Mouse (Mus musculus) liver, adult 2 months (tissue): ENCODE data around the gene Aaed1.

Experiments used
- CTCF ChIP-seq: fragments of 200-500 bp; IDR thresholded peaks from 2 replicates; pipeline ENCODE4 v1.5.1; 2011; ENCODE audit warnings: low read depth, low read length, control low read depth
- POLR2A ChIP-seq: fragments of 200-500 bp; IDR thresholded peaks from 2 replicates; pipeline ENCODE4 v1.6.1; 2011; ENCODE audit warnings: low read length, control low read depth; ENCODE audit not compliant: insufficient read depth; ENCODE audit errors: extremely low read depth

DNA sequence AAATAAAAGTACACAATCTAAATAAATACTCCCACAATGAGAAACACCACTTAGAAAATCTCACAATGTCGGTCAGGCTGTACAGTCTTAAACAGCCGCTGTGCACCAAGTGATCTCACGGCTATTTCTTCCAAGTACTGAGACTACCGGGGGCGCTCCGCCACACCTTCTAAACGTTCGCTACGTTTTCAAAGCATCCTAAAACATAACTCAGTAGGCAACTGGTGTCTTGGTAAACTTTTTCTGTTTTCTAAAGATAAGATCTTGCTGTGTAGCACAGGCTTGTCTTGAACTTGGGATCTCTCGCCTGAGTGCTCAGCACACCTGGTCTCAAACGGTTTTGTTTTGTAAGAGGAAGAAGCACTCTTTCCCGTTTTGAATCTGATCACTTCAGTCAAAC, 66.4 kb downstream of the Aaed1 start:
- TF ChIP-seq POLR2A (no peak), CTCF (no peak)
